Mouse (Mus musculus) granulocyte monocyte progenitor cell, adult 5-6 weeks (primary cell): ENCODE data around the gene Zbtb4. TPM values are rescaled to one million over a fixed set of nuclear protein-coding genes. Genes with fewer than 3 reads are reported as not detected.

ENCODE experiments used
- ATAC-seq: replicated peaks from 2 replicates; pipeline ENCODE4 v1.8.0; 2016; ENCODE audit warnings: mild to moderate bottlenecking, moderate TSS enrichment, inconsistent platforms; ENCODE audit not compliant: poor library complexity, severe bottlenecking
- total RNA-seq, 2 experiments: library from RNA; stranded (forward) in 1 of 2; stranded (reverse) in 1 of 2; fragments of 200-712, 200-1000 nt in 1 of 2; fragments of >200 nt in 1 of 2; fragmentation: Nextera tagmentation in 1 of 2; gene quantifications; 2 replicates each; pipeline ENCODE4 v1.2.3; 2014 to 2017

Gene Zbtb4
- total RNA-seq, 2 experiments from 2014 or later, result 0.26 to 1.8 TPM

- ATAC-seq, result no peak
These were observed 33.9 kb downstream of the Zbtb4 start for GRCm38 (mm10) chr11:69799394-69800137.

- ATAC-seq, result no peak
These were observed 34.4 kb downstream of the Zbtb4 start for GRCm38 (mm10) chr11:69800138-69800391.

- no peak for ATAC-seq
These were observed 34.9 kb downstream of the Zbtb4 start for GRCm38 (mm10) chr11:69800392-69801197.

- ATAC-seq, result no peak
These were observed 35.8 kb downstream of the Zbtb4 start, which contains the start of gene Fgf11 for GRCm38 (mm10) chr11:69801379-69801977. TSS of gene Fgf11 (minus strand) at chr11:69801857.

- peak; percentile 62 for ATAC-seq
These were observed 37.0 kb downstream of the Zbtb4 start for GRCm38 (mm10) chr11:69802648-69803105.

- ATAC-seq, result peak; percentile 17
These were observed 37.6 kb downstream of the Zbtb4 start for GRCm38 (mm10) chr11:69803328-69803727.

- ATAC-seq, result peak; percentile 54
These were observed 38.3 kb downstream of the Zbtb4 start for GRCm38 (mm10) chr11:69803786-69804651.

- no peak for ATAC-seq
These were observed 38.9 kb downstream of the Zbtb4 start for GRCm38 (mm10) chr11:69804652-69804940.

- ATAC-seq, result no peak
These were observed 39.5 kb downstream of the Zbtb4 start, which contains the start of gene Tmem102 for GRCm38 (mm10) chr11:69804972-69805909. TSS of gene Tmem102 (minus strand) at chr11:69805624.

GRCm38 (mm10) chr11:69806378-69806777 lies 40.7 kb downstream of the Zbtb4 start:
- ATAC-seq, result no peak

GRCm38 (mm10) chr11:69807641-69808040 lies 41.9 kb downstream of the Zbtb4 start:
- no peak for ATAC-seq

- ATAC-seq, result no peak
These were observed 44.6 kb downstream of the Zbtb4 start for GRCm38 (mm10) chr11:69810280-69810679.

- ATAC-seq, result no peak
These were observed 49.4 kb downstream of the Zbtb4 start, which contains the start of gene Gm39566 for GRCm38 (mm10) chr11:69815155-69815554. TSS of gene Gm39566 (minus strand) at chr11:69815298.

- no peak for ATAC-seq
These were observed 50.8 kb downstream of the Zbtb4 start for GRCm38 (mm10) chr11:69816520-69816919.

- ATAC-seq, result no peak
These were observed 52.7 kb downstream of the Zbtb4 start, which contains the start of gene Spem2 for GRCm38 (mm10) chr11:69818365-69818764. TSS of gene Spem2 (minus strand) at chr11:69818465.

- no peak for ATAC-seq
These were observed 53.2 kb downstream of the Zbtb4 start for GRCm38 (mm10) chr11:69818871-69819270.

- ATAC-seq, result no peak
These were observed 56.4 kb downstream of the Zbtb4 start, which contains the start of gene Spem1 for GRCm38 (mm10) chr11:69822080-69822479. TSS of gene Spem1 (minus strand) at chr11:69822180.

- no peak for ATAC-seq
These were observed 57.7 kb downstream of the Zbtb4 start for GRCm38 (mm10) chr11:69823456-69823855.

GRCm38 (mm10) chr11:69828832-69829231 lies 63.1 kb downstream of the Zbtb4 start:
- no peak for ATAC-seq
